8 mouse cellular contexts compared by ENCODE assay signal in genomic region chr7:100919809-100920107, GRCm38 (mm10). TPM values are rescaled to one million over a fixed set of nuclear protein-coding genes. Genes with fewer than 3 reads are reported as not detected.
DNase-seq lines count a peak whose midpoint lies in the region; ATAC-seq and TF ChIP-seq lines count a peak whose summit lies in the region.

No protein-coding gene starts in this region.

- peak overlapping the region; percentile 14; the same call in 1 of the 2 replicates for H3K27ac ChIP-seq in layer of hippocampus, adult 2 months
- peak overlapping the region; percentile 73 for H3K27ac ChIP-seq in heart, embryonic 15.5 days
- peak overlapping the region; percentile 43 for H3K27ac ChIP-seq in limb, embryonic 11.5 days (replicated peaks; ENCODE audit: low read depth, low read length)
- peak overlapping the region; percentile 87 for H3K27ac ChIP-seq in stomach, embryonic 16.5 days (ENCODE audit: low read length)

- no peak overlapping the region for H3K4me3 ChIP-seq in layer of hippocampus, adult 2 months
- H3K4me3 ChIP-seq in heart, embryonic 15.5 days: no peak overlapping the region
- no peak overlapping the region for H3K4me3 ChIP-seq in limb, embryonic 11.5 days (ENCODE audit: low read depth, low read length)
- no peak overlapping the region for H3K4me3 ChIP-seq in stomach, embryonic 16.5 days (replicated peaks; ENCODE audit: low read length)

- H3K4me1 ChIP-seq in heart, embryonic 15.5 days (replicated peaks): peaks cover 95% of the 10 kb centered on the region
- peaks cover 38% of the 10 kb centered on the region for H3K4me1 ChIP-seq in limb, embryonic 11.5 days (ENCODE audit: control insufficient read depth, insufficient read depth, low read length)
- peaks cover 80% of the 10 kb centered on the region for H3K4me1 ChIP-seq in stomach, embryonic 16.5 days (ENCODE audit: control insufficient read depth, insufficient read depth, low read length)

- peak overlapping the region; percentile 13; the same call in 1 of the 2 replicates for H3K4me2 ChIP-seq in heart, embryonic 15.5 days
- H3K4me2 ChIP-seq in limb, embryonic 11.5 days (ENCODE audit: low read depth, severe bottlenecking): peak overlapping the region; percentile 5; the same call in 1 of the 2 replicates
- peak overlapping the region; percentile 28 for H3K4me2 ChIP-seq in stomach, embryonic 16.5 days (ENCODE audit: low read depth, low read length)

- no peaks in the 10 kb centered on the region for H3K27me3 ChIP-seq in heart, embryonic 15.5 days
- no peaks in the 10 kb centered on the region for H3K27me3 ChIP-seq in limb, embryonic 11.5 days (ENCODE audit: control insufficient read depth, insufficient read depth, low read length)
- no peaks in the 10 kb centered on the region for H3K27me3 ChIP-seq in stomach, embryonic 16.5 days (ENCODE audit: control insufficient read depth, insufficient read depth, low read length)

- WGBS in heart, embryonic 15.5 days: 0% methylated on average over 2 of the region's 2 CpGs
- 6% methylated on average over 2 of the region's 2 CpGs for WGBS in limb, embryonic 11.5 days
- 3% methylated on average over 2 of the region's 2 CpGs for WGBS in stomach, embryonic 16.5 days

- no peak for TF ChIP-seq CTCF in layer of hippocampus, adult 2 months (conservative IDR thresholded peaks at IDR 0.05)

- ATAC-seq in heart, embryonic 15.5 days (replicated peaks; ENCODE audit: insufficient number of reproducible peaks, insufficient read depth, low FRiP score, low read depth): no peak
- 0 out of 2 replicates have a peak, but pooled peaks have one; percentile 38 for ATAC-seq in limb, embryonic 11.5 days (ENCODE audit: insufficient number of reproducible peaks, low FRiP score, low TSS enrichment, low read depth)
- ATAC-seq in stomach, embryonic 16.5 days (ENCODE audit: insufficient read depth, low FRiP score): peak; percentile 44; the same call in 1 of the 2 replicates

- no peak for DNase-seq in layer of hippocampus, adult 2 months (ENCODE audit: low spot score in 2 of 2)
- DNase-seq in layer of hippocampus, adult 8-10 months (ENCODE audit: low spot score in 2 of 2): no peak
- DNase-seq in limb, embryonic 11.5 days (ENCODE audit: low spot score): peak; percentile 55
- no peak for DNase-seq in cerebellum, postnatal 4 days (ENCODE audit: low spot score in 2 of 2)
- DNase-seq in layer of hippocampus, postnatal 14 days (ENCODE audit: low spot score in 2 of 2): no peak
- no peak for DNase-seq in thymus, postnatal 25 days

- no peaks in the 10 kb centered on the region for H3K9me3 ChIP-seq in heart, embryonic 15.5 days (replicated peaks)
- H3K9me3 ChIP-seq in limb, embryonic 11.5 days (ENCODE audit: control insufficient read depth, low read length): no peaks in the 10 kb centered on the region
- H3K9me3 ChIP-seq in stomach, embryonic 16.5 days (replicated peaks; ENCODE audit: control insufficient read depth, low read length): no peaks in the 10 kb centered on the region

- 0 out of 2 replicates have a peak, but pooled peaks cover 3% of the 10 kb centered on the region for H3K36me3 ChIP-seq in heart, embryonic 15.5 days
- peaks cover 12% of the 10 kb centered on the region for H3K36me3 ChIP-seq in limb, embryonic 11.5 days (ENCODE audit: control insufficient read depth, insufficient read depth, low read length)
- H3K36me3 ChIP-seq in stomach, embryonic 16.5 days (ENCODE audit: control insufficient read depth, insufficient read depth, low read length): no peaks in the 10 kb centered on the region; the same call in 1 of the 2 replicates

- no peak overlapping the region for H3K9ac ChIP-seq in heart, embryonic 15.5 days
- 0 out of 2 replicates have a peak overlapping the region, but pooled peaks have one; percentile 8 for H3K9ac ChIP-seq in limb, embryonic 11.5 days (ENCODE audit: low read length)
- H3K9ac ChIP-seq in stomach, embryonic 16.5 days (ENCODE audit: low read length): peak overlapping the region; percentile 47; the same call in 1 of the 2 replicates

RNA-seq across cellular contexts. Expression of gene Arhgef17, which starts 12.1 kb away (rescaled TPM):
- total RNA-seq in layer of hippocampus, adult 2 months (2021): 100 to 1,000 TPM; 163 to 171 TPM
- 100 to 1,000 TPM; 149 to 173 (median 162) TPM for total RNA-seq in layer of hippocampus, adult 8-10 months (2022)
- polyA plus RNA-seq in heart, embryonic 15.5 days (2015; fragmentation: Nextera tagmentation; extraction: Ambion mirVana): 4.1 and 6.6 TPM in 2 replicates
- polyA plus RNA-seq in limb, embryonic 11.5 days (2014; fragmentation: Nextera tagmentation; extraction: Ambion mirVana): 12.6 and 13.6 TPM in 2 replicates
- 7.3 and 7.4 TPM in 2 replicates for polyA plus RNA-seq in stomach, embryonic 16.5 days (2015; fragmentation: Nextera tagmentation; extraction: Ambion mirVana)
- total RNA-seq in layer of hippocampus, postnatal 14 days (2021): 100 to 1,000 TPM; 113 to 117 TPM

RNA-seq across cellular contexts. Expression of gene P2ry6, which starts 54.7 kb away (rescaled TPM):
- total RNA-seq in layer of hippocampus, adult 2 months (2021): 1 to 10 TPM; 3.0 to 3.6 TPM
- total RNA-seq in layer of hippocampus, adult 8-10 months (2022): 1 to 10 TPM; 3.1 to 8.7 (median 6.5) TPM
- polyA plus RNA-seq in heart, embryonic 15.5 days (2015; fragmentation: Nextera tagmentation; extraction: Ambion mirVana): 3.8 and 6.8 TPM in 2 replicates
- 1.6 and 2.5 TPM in 2 replicates for polyA plus RNA-seq in limb, embryonic 11.5 days (2014; fragmentation: Nextera tagmentation; extraction: Ambion mirVana)
- polyA plus RNA-seq in stomach, embryonic 16.5 days (2015; fragmentation: Nextera tagmentation; extraction: Ambion mirVana): 7.9 and 8.6 TPM in 2 replicates
- total RNA-seq in layer of hippocampus, postnatal 14 days (2021): 1 to 10 TPM; 3.0 to 6.0 TPM

RNA-seq across cellular contexts. Expression of gene Relt, which starts 56.5 kb away (rescaled TPM):
- total RNA-seq in layer of hippocampus, adult 2 months (2021): 10 to 100 TPM; 11.2 to 13.2 TPM
- 10 to 100 TPM; 11.6 to 14.1 (median 12.8) TPM for total RNA-seq in layer of hippocampus, adult 8-10 months (2022)
- polyA plus RNA-seq in heart, embryonic 15.5 days (2015; fragmentation: Nextera tagmentation; extraction: Ambion mirVana): 2.5 and 4.9 TPM in 2 replicates
- 2.6 and 4.1 TPM in 2 replicates for polyA plus RNA-seq in limb, embryonic 11.5 days (2014; fragmentation: Nextera tagmentation; extraction: Ambion mirVana)
- polyA plus RNA-seq in stomach, embryonic 16.5 days (2015; fragmentation: Nextera tagmentation; extraction: Ambion mirVana): 3.3 and 4.0 TPM in 2 replicates
- 10 to 100 TPM; 10.5 to 14.3 TPM for total RNA-seq in layer of hippocampus, postnatal 14 days (2021)

Comparison
In these comparisons a context has a peak if more than half of its experiments do, and no peak if none do; other contexts are left out.
1. H3K27ac ChIP-seq: peak in every context shown above with its lines; median percentile 87 in stomach, embryonic 16.5 days; 73 in heart, embryonic 15.5 days; 43 in limb, embryonic 11.5 days; 14 in layer of hippocampus, adult 2 months.